Mouse (Mus musculus): Measurements from ENCODE around the gene Pias3. TPM values are rescaled to one million over a fixed set of nuclear protein-coding genes. Genes with fewer than 3 reads are reported as not detected.
"Not testable (repeated sequence)": the region's sequence is repeated elsewhere in the genome, so short reads cannot be mapped to it uniquely, and the experiment has no call there.

The Pias3 gene
- total RNA-seq (2021), result 1 to 10 TPM; 6.5 to 7.3 TPM
- long read RNA-seq, experiment 1, partial matches to known transcripts, result 1 of 27 reads
- long read RNA-seq, experiment 1, other reads (novel, unspliced or antisense), result 23 of 27 reads
- long read RNA-seq, experiment 2, partial matches to known transcripts, result 2 of 27 reads
- long read RNA-seq, experiment 2, other reads (novel, unspliced or antisense), result 22 of 27 reads

- intact Hi-C loops (cut with DNase I), result no loop called here
- DNase-seq, result peak; percentile 76 to 83
Observed at GRCm38 (mm10) chr3:96696198-96696765, at the start of gene Pias3. TSS of gene Pias3 (plus strand) at chr3:96696384.

- intact Hi-C loops (cut with DNase I), result no loop called here
- DNase-seq, result no peak
Observed at GRCm38 (mm10) chr3:96647365-96647764, 48.8 kb upstream of the Pias3 start.

DNA sequence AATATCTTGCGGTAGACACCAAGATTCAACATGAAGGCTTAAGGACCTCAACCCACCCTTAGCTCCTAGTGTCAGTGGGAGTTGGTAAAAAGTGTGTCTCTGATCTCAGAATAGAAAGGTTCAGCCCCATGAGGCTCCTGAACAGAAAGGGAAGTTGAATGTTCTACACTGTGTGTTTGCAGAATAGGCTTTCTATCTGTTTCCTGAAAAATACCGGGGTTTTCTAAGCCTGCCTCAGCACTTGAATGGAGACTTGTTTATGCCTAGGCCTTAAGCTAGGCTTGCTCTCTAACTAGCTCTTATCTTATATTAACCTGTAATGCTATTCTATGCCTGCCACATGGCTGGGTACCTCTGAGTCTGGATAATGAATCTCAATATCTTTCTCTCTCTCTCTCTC lies 35.3 kb upstream of the Pias3 start:
- no peak for DNase-seq
- intact Hi-C loops (cut with DNase I), result loop anchor here (1.0 kb wide), 1 partner anchor 30 kb away; no protein-coding TSS in a partner anchor

DNA sequence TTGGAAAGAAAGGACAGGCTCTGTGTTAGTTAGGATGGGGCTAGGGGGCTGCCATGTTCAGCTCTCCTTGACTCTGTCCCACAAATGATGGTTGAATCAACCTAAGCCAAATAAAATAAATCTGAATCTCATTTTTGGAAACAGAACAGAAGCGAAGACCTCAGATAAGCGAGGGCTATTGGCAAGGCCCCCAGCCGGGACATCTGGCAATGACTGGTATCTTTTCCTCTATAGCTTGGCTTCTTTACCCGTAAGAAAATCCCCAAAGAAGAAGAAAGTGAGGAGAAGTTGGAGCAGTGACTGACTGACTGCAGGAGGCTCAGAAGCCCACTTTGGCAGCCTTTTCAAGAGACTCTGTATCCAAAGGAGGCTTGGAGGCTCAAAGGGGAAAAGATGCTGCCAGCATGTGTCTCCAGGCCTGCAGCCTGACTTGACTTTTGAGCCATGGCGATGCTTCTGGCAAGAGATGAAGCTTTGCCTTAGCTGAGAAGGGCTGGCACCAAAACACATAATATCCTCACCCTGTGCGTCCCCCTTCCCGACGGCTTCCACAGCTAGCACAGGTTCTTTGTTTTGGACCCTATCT lies 33.4 kb upstream of the Pias3 start:
- no peak for DNase-seq
- intact Hi-C loops (cut with DNase I), result no loop called here

- intact Hi-C loops (cut with DNase I), result no loop called here
- DNase-seq, result peak; percentile 80 to 85
Observed at GRCm38 (mm10) chr3:96663432-96664239, 32.5 kb upstream of the Pias3 start.

DNA sequence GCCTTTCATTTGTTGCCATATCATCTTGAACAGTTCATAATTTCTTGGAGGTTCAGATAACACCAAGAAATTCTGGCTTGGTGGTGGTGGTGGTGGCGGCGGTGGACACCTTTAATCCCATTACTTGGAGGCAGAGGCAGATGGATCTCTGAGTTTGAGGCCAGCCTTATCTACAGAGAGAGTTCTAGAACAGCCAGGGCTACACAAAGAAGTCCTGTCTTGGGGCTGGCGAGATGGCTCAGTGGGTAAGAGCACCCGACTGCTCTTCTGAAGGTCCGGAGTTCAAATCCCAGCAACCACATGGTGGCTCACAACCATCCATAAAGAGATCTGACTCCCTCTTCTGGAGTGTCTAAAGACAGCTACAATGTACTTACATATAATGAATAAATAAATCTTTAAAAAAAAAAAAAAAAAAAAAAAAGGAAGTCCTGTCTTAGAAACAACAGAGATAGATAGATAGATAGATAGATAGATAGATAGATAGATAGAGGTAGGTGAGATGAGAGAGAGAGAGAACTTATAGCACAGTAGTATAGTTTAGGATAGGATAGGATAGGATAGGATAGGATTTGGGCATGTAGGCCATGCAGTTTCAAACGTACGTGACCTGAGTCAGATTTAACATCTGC lies 30.3 kb upstream of the Pias3 start:
- intact Hi-C loops (cut with DNase I); DNase-seq: not testable (repeated sequence)

DNA sequence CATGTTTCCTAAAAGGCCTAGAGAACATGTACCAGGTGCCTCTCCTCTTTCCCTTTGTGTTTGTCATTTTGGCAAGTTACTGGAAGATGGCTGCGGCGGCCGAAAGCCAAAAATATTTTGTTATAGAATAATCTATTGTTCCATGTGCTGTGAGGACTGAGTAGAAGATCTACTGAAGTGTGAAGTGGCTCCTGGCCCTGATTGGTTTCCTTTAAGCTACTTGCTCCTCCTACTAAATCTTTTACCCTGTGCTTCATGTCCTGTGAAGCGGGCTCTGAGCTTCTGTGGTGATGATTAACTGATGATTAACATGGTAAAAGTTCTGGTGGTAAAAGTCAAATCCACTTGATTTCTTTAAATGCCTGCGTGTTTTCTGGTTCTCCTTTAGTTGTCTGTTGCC lies 29.3 kb upstream of the Pias3 start:
- no peak for DNase-seq
- intact Hi-C loops (cut with DNase I), result no loop called here

- intact Hi-C loops (cut with DNase I), result no loop called here
- DNase-seq, result no peak
Observed at GRCm38 (mm10) chr3:96667316-96667715, 28.9 kb upstream of the Pias3 start.

- DNase-seq, result no peak
- intact Hi-C loops (cut with DNase I), result no loop called here
Observed at GRCm38 (mm10) chr3:96668424-96669067, 27.6 kb upstream of the Pias3 start.

DNA sequence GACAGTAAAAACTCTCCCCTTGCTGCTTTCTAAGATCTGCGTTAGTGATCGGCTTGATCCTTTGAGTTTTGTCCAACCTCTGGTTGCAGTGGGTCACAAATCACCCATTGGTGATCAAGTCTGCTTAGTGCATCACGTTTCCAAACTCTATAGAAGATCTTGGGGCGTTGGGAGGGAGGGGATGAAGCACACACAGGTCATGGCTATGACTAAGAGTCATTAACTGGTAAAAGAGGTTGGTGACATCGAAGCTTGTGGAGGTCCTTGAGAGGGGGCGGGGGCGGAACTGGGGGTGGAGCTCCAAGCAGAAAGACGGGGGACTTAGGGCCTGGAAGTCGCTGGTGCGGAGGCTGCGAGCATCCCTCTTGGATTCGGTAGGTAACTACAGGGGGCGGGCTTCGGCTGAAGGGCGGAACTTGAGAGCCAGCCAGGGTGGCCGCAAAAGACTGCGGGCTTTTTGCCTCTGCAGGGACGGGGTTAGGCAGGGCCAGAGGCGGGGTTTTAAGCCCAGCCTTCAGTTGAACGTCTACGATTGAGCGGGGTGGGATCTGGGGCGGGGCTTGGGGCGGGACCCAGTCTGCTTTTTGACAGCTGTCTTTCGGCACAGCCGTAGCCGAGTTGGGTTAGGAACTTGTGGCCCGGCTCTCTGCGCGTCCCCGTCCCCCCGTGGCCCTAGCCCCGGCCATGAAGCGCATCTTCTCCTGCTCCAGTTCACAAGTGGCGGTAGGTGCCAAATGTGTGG lies 26.3 kb upstream of the Pias3 start, which contains the start of gene Ankrd35:
Gene Ankrd35 (plus strand): TSS at position 405 of the 742 bp plus-strand sequence.
- intact Hi-C loops (cut with DNase I), result no loop called here
- peak; percentile 68 to 73 for DNase-seq

DNA sequence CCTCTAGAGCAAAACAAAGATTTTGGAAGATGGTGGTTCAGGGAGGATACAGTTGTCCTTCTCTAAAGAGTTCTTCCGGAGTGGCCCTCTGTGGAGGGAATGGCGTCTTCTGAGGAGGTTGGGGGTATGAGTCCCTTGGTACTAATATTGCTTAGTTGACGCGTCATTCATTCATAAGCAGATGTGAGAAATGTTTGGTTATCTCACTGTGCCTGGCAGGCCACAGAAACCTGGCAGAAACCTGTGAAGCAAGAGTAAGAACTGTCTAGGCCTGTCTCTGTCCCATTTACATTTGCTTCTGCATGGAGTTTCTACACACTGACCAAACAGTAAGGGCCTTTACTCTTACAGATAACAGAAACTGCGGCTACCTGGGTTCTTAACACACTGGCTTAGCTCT lies 24.7 kb upstream of the Pias3 start:
- intact Hi-C loops (cut with DNase I), result no loop called here
- no peak for DNase-seq

- intact Hi-C loops (cut with DNase I), result no loop called here
- no peak for DNase-seq
Observed at GRCm38 (mm10) chr3:96673514-96673913, 22.7 kb upstream of the Pias3 start.

DNA sequence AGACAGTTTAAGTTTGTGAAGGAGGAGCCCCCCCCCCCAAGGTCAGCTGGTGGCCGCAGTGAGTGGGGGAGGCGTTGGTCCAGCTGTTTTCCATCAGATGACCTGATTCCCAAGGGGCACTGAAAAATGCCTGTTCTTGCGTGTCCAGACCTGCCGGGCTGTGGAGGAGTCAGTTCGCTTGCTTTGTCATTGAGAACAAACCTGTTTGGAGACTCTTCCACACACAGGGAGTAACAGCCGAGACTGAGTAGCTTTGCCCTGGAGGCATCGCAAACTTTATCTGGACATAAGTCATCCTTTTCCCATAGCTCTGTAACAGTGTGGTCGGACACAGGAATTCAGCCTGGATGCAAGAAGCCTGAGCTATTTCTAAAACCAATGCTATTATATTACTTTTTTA lies 21.7 kb upstream of the Pias3 start:
- intact Hi-C loops (cut with DNase I), result no loop called here

GRCm38 (mm10) chr3:96675171-96675570 lies 21.0 kb upstream of the Pias3 start:
- no peak for DNase-seq
- intact Hi-C loops (cut with DNase I), result no loop called here

More for the DNA sequence above, 21.7 kb upstream of the Pias3 start:
- DNase-seq, result no peak

- no peak for DNase-seq
- intact Hi-C loops (cut with DNase I), result no loop called here
Observed at GRCm38 (mm10) chr3:96675690-96676089, 20.5 kb upstream of the Pias3 start.

- intact Hi-C loops (cut with DNase I), result no loop called here
- DNase-seq, result no peak
Observed at GRCm38 (mm10) chr3:96678456-96678855, 17.7 kb upstream of the Pias3 start.

DNA sequence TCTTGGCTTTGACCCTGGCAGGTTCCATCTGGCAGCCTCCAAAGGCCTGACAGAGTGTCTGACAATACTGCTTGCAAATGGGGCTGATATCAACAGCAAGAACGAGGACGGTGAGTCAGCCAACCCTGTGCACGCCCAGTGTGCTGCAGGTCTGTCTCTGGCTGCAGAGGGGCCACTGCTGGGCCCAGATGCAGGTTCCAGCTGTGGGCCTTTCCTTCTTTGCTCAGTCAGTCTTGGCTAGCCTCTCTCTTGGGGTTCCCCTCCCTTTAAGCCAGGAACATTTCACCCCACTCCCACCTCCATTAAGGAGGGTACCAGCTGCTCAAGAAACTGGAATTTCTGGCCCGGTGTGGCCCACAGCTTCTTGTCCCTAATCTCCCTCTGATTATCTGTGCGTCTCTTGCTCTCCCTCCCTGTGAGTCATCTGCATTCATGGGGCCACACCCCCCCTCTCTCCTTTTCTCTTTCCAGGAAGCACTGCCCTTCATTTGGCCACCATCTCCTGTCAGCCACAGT lies 17.0 kb upstream of the Pias3 start:
- intact Hi-C loops (cut with DNase I), result no loop called here

DNA sequence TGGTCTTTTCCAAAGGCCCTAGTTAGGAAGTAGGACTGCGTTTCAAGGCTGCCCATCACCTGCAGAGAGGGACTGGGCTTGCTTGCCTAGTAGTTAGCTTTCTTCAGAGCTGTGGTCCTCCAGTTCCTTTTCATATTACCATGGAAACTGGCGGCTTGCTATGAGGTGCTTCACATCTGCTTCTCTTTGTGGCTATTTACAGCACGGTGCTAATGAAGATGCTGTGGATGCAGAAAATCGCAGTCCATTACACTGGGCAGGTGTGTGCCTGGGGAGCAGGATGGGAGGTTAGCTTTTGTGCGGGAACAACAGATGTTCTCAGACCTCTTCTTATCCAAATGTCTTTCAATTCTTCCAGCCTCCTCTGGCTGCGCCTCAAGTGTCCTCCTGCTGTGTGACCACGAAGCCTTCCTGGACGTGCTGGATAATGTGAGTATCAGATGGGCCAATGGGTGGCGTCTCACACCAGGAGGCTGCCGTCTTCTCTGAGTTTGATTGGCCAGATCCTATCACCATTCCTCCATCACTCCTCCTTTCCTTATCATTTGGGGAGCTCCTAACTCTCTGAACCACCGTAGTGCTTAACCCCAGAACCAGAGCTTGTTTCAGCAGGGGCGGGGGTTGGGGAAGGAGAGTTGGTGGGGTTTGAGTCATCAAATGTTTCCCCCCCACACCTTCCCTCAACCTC lies 15.8 kb upstream of the Pias3 start:
- intact Hi-C loops (cut with DNase I), result no loop called here
- no peak for DNase-seq

More for the DNA sequence above, 17.0 kb upstream of the Pias3 start:
- no peak for DNase-seq

DNA sequence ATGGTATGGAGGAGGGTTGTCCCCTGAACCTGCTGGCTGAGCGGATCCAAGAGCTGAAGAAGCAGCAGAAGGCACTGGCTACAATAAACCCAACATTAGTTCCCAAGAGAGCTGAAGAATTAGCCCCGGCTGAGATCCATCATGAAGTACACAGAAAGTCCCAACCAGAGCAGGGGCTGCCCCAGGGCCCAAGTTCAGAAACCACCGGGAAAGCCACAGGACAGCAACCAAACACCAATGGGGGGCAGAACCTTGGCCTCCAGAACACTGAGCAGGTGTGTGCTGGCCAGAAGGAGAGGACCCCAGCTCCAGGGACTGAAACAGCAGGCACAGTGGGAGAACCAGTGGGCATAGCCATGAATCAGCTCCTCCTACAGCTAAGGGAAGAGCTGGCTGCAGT lies 12.7 kb upstream of the Pias3 start:
- intact Hi-C loops (cut with DNase I), result no loop called here
- no peak for DNase-seq
